Comparison of ENCODE assay signal across 25 mouse cellular contexts in genomic region chr13:42906990-42907389, GRCm38 (mm10).
A peak's percentile ranks its signal among the peaks of the same experiment; 100 is the strongest.
DNase-seq lines count a peak whose midpoint lies in the region; ATAC-seq lines count a peak whose summit lies in the region.
"Had no signal": no experiment of that assay in that cellular context is flagged by ENCODE, and none has a peak within 500 bp of the region (broad histone marks: within the 10 kb centered on the region; RNA-seq: fewer than 3 reads in every experiment).

No protein-coding gene starts in this region.

- ATAC-seq in heart, embryonic 15.5 days (replicated peaks; ENCODE audit: insufficient number of reproducible peaks, insufficient read depth, low FRiP score, low read depth): no peak
- ATAC-seq in megakaryocyte-erythroid progenitor cell, adult 5-6 weeks (replicated peaks; ENCODE audit: low FRiP score, low TSS enrichment, poor library complexity, severe bottlenecking): no peak
- ATAC-seq: forebrain, embryonic 16.5 days; liver, postnatal 0 days; midbrain, embryonic 13.5 days had no signal

- peaks cover 17% of the 10 kb centered on the region for H3K4me1 ChIP-seq in heart, embryonic 15.5 days (replicated peaks)
- H3K4me1 ChIP-seq: limb, embryonic 10.5 days; neural tube, embryonic 12.5 days; stomach, embryonic 15.5 days had no signal

- no peaks in the 10 kb centered on the region for H3K9me3 ChIP-seq in heart, embryonic 15.5 days (replicated peaks)
- H3K9me3 ChIP-seq: hindbrain, embryonic 10.5 days; limb, embryonic 10.5 days; midbrain, embryonic 13.5 days; neural tube, embryonic 12.5 days; stomach, embryonic 15.5 days had no signal

- no peaks in the 10 kb centered on the region for H3K36me3 ChIP-seq in heart, embryonic 15.5 days
- H3K36me3 ChIP-seq: hindbrain, embryonic 10.5 days; limb, embryonic 10.5 days; midbrain, embryonic 13.5 days; neural tube, embryonic 12.5 days; stomach, embryonic 15.5 days had no signal

- H3K4me2 ChIP-seq in heart, embryonic 15.5 days: no peak overlapping the region
- H3K4me2 ChIP-seq: midbrain, embryonic 13.5 days; neural tube, embryonic 12.5 days; stomach, embryonic 15.5 days had no signal

- no peaks in the 10 kb centered on the region for H3K27me3 ChIP-seq in heart, embryonic 15.5 days
- H3K27me3 ChIP-seq: midbrain, embryonic 13.5 days; neural tube, embryonic 12.5 days; stomach, embryonic 15.5 days had no signal

- 69% methylated on average over 12 of the region's 12 CpGs for WGBS in heart, embryonic 15.5 days

- peak; percentile 32 for DNase-seq in gastrocnemius, adult 18-20 months (ENCODE audit: low spot score)
- no peak for DNase-seq in gastrocnemius, postnatal 36 days
- no peak for DNase-seq in heart, adult 9 months (ENCODE audit: low spot score in 2 of 2)
- DNase-seq in 3T3-L1 (ENCODE audit: low read depth, low spot score): peak; percentile 31
- DNase-seq in adrenal gland, postnatal 36 days: peak; percentile 44 to 59
- no peak for DNase-seq in c-Kit-positive CD71-positive TER-119-positive erythroid progenitor cells, embryonic 14.5 days (ENCODE audit: low spot score)
- DNase-seq: cerebellum, adult 11 months; cerebellum, postnatal 14 days; embryo, embryonic 11 days; kidney, adult 11 months; liver, postnatal 0 days; lung, postnatal 10 days; thymus, adult 18-20 months; thymus, postnatal 4 days had no signal

- intact Hi-C loops in gastrocnemius, postnatal 36 days (cut with DNase I): no loop called here

- peak overlapping the region; percentile 52; the same call in 1 of the 2 replicates for H3K27ac ChIP-seq in heart, embryonic 15.5 days
- H3K27ac ChIP-seq: hindbrain, embryonic 10.5 days; kidney, postnatal 0 days; left cerebral cortex, adult 2 months; limb, embryonic 10.5 days; midbrain, embryonic 13.5 days; neural tube, embryonic 12.5 days; stomach, embryonic 15.5 days had no signal

- H3K9ac ChIP-seq in heart, embryonic 15.5 days: no peak overlapping the region
- H3K9ac ChIP-seq: liver, postnatal 0 days; midbrain, embryonic 13.5 days; neural tube, embryonic 12.5 days; stomach, embryonic 15.5 days had no signal

- H3K4me3 ChIP-seq in heart, embryonic 15.5 days: no peak overlapping the region
- H3K4me3 ChIP-seq: hindbrain, embryonic 10.5 days; layer of hippocampus, adult 2 months; left cerebral cortex, adult 2 months; limb, embryonic 10.5 days; midbrain, embryonic 13.5 days; neural tube, embryonic 12.5 days; stomach, embryonic 15.5 days had no signal

Comparison
In these comparisons a context has a peak if more than half of its experiments do, and no peak if none do; other contexts are left out.
1. DNase-seq: peak in gastrocnemius, adult 18-20 months (single experiment), 3T3-L1 (single experiment) and adrenal gland, postnatal 36 days (2 of 2); none in gastrocnemius, postnatal 36 days (0 of 2), heart, adult 9 months (0 of 2) and c-Kit-positive CD71-positive TER-119-positive erythroid progenitor cells, embryonic 14.5 days (single experiment).